Mouse (Mus musculus) brain, embryonic 14.5 days (tissue): ENCODE data around the gene Spata17.

Experiments used
- CTCF ChIP-seq: fragments of 200-500 bp; IDR thresholded peaks from 2 replicates; pipeline ENCODE4 v1.5.1; 2012; ENCODE audit warnings: inconsistent platforms, mild to moderate bottlenecking, moderate library complexity, borderline replicate concordance; ENCODE audit not compliant: insufficient read depth, insufficient read length; ENCODE audit errors: extremely low read depth
- POLR2A ChIP-seq: fragments of 200-500 bp; IDR thresholded peaks from 2 replicates; pipeline ENCODE4 v1.6.1; 2012; ENCODE audit warnings: mild to moderate bottlenecking, inconsistent platforms, borderline replicate concordance; ENCODE audit not compliant: poor library complexity, insufficient read depth, insufficient read length, severe bottlenecking; ENCODE audit errors: extremely low read depth

DNA sequence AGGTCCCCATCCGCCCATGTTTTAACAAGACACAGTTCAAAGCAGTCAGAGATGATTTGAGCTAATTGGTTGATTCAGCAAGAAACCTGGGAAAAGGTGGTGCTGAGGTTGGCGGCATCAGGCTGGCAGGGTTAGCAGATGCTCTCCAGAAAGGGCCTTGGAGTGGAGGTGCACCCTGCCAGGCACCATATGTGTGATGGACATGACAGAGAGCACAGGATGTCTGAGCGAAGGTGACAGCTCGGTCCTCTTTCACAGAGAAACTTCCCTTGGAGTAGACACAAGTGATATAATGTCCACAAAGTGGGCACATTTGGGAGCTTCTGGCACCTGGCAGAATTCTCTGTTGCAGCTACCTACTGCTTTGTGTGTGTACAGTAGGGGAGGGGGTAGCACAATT lies 203.7 kb downstream of the Spata17 start:
- TF ChIP-seq POLR2A (no peak), CTCF (no peak)
